Mouse (Mus musculus) retina, postnatal 1 day (tissue): ENCODE measurements around the gene AB124611.
A peak's percentile ranks its signal among the peaks of the same experiment; 100 is the strongest.
"Not testable (repeated sequence)": the region's sequence is repeated elsewhere in the genome, so short reads cannot be mapped to it uniquely, and the experiment has no call there.

ENCODE experiments used
- DNase-seq: peaks from one replicate; pipeline ENCODE4 v3.0.0-alpha.2; 2012

Gene AB124611

GRCm38 (mm10) chr9:21525937-21526633 is at the start of gene AB124611:
Gene AB124611, plus strand, starts transcription at chr9:21526176.
- DNase-seq = no peak

- DNase-seq = no peak
Observed at GRCm38 (mm10) chr9:21477707-21478106, 48.3 kb upstream of the AB124611 start.

GRCm38 (mm10) chr9:21484065-21484464 is 41.9 kb upstream of the AB124611 start:
- DNase-seq = no peak

GRCm38 (mm10) chr9:21488246-21488645 is 37.7 kb upstream of the AB124611 start:
- DNase-seq = not testable (repeated sequence)

- no peak for DNase-seq
Observed at GRCm38 (mm10) chr9:21490696-21491095, 35.3 kb upstream of the AB124611 start.

GRCm38 (mm10) chr9:21493907-21494306 is 32.1 kb upstream of the AB124611 start:
- DNase-seq = no peak

GRCm38 (mm10) chr9:21494726-21495125 is 31.2 kb upstream of the AB124611 start:
- no peak for DNase-seq

- DNase-seq = no peak
Observed at GRCm38 (mm10) chr9:21496308-21497049, 29.5 kb upstream of the AB124611 start.

GRCm38 (mm10) chr9:21497050-21497542 is 28.9 kb upstream of the AB124611 start:
- no peak for DNase-seq

- no peak for DNase-seq
Observed at GRCm38 (mm10) chr9:21497664-21498063, 28.3 kb upstream of the AB124611 start.

- DNase-seq = no peak
Observed at GRCm38 (mm10) chr9:21498284-21498902, 27.6 kb upstream of the AB124611 start.

- DNase-seq = no peak
Observed at GRCm38 (mm10) chr9:21503352-21503751, 22.6 kb upstream of the AB124611 start.

GRCm38 (mm10) chr9:21505767-21506166 is 20.2 kb upstream of the AB124611 start:
- DNase-seq = no peak

- DNase-seq = no peak
Observed at GRCm38 (mm10) chr9:21507753-21508430, 18.1 kb upstream of the AB124611 start.

GRCm38 (mm10) chr9:21508871-21509404 is 17.0 kb upstream of the AB124611 start:
- DNase-seq = no peak

- DNase-seq = peak; percentile 98
Observed at GRCm38 (mm10) chr9:21509772-21510688, 15.9 kb upstream of the AB124611 start, which contains the start of gene Tmed1. Gene Tmed1, minus strand, starts transcription at chr9:21510252.

- DNase-seq = no peak
Observed at GRCm38 (mm10) chr9:21510689-21511015, 15.3 kb upstream of the AB124611 start.

- DNase-seq = no peak
Observed at GRCm38 (mm10) chr9:21511052-21511451, 14.9 kb upstream of the AB124611 start.

GRCm38 (mm10) chr9:21513466-21513865 is 12.5 kb upstream of the AB124611 start:
- no peak for DNase-seq

- DNase-seq = no peak
Observed at GRCm38 (mm10) chr9:21517947-21518495, 8.0 kb upstream of the AB124611 start.

GRCm38 (mm10) chr9:21518690-21519089 is 7.3 kb upstream of the AB124611 start:
- not testable (repeated sequence) for DNase-seq
